Mouse (Mus musculus) lung, embryonic 16.5 days (tissue): ENCODE measurements around the gene Ormdl2. TPM values are rescaled to one million over a fixed set of nuclear protein-coding genes. Genes with fewer than 3 reads are reported as not detected.

Experiments
- ATAC-seq: fragments of 200-750 bp; cut with Nextera tagmentation; 2 replicates; pipeline ENCODE4 v1.8.0; 2017; ENCODE audit warnings: low read depth, mild to moderate bottlenecking, moderate library complexity
- H3K27ac ChIP-seq: fragments of 300-500 bp; sonication (generic); 2 replicates; pipeline ENCODE4 v1.5.1; 2014; ENCODE audit warnings: mild to moderate bottlenecking, control low read depth, low read length
- H3K27me3 ChIP-seq: fragments of 300-500 bp; sonication (generic); 2 replicates; pipeline ENCODE4 v1.6.1; 2014; ENCODE audit warnings: low read depth, low read length, mixed read lengths; ENCODE audit not compliant: control insufficient read depth, insufficient read depth
- H3K36me3 ChIP-seq: fragments of 300-500 bp; sonication (generic); 2 replicates; pipeline ENCODE4 v1.6.1; 2014; ENCODE audit warnings: low read length; ENCODE audit not compliant: control insufficient read depth, insufficient read depth
- H3K4me1 ChIP-seq: fragments of 300-500 bp; sonication (generic); replicated peaks from 2 replicates; pipeline ENCODE4 v1.6.1; 2014; ENCODE audit warnings: low read length, mixed read lengths; ENCODE audit not compliant: control insufficient read depth, insufficient read depth
- H3K4me2 ChIP-seq: fragments of 300-500 bp; sonication (generic); 2 replicates; pipeline ENCODE4 v1.6.1; 2014; ENCODE audit warnings: low read depth, low read length, control low read depth
- H3K4me3 ChIP-seq: fragments of 300-500 bp; sonication (generic); 2 replicates; pipeline ENCODE4 v1.5.1; 2014; ENCODE audit warnings: mild to moderate bottlenecking, low read length, control low read depth
- H3K9ac ChIP-seq: fragments of 300-500 bp; sonication (generic); 2 replicates; pipeline ENCODE4 v1.6.1; 2014; ENCODE audit warnings: low read length, control low read depth
- H3K9me3 ChIP-seq: fragments of 300-500 bp; sonication (generic); 2 replicates; pipeline ENCODE4 v1.6.1; 2016; ENCODE audit warnings: low read length; ENCODE audit not compliant: control insufficient read depth
- WGBS: fragments of 180-500 bp; shearing (Covaris S2); extraction: QIAGEN DNeasy Blood & Tissue Kit; methylation state at CpG from one replicate; pipeline ENCODE4 v1.1.7; 2014; 5-methylcytosine and 5-hydroxymethylcytosine counted together
- polyA plus RNA-seq: library from polyadenylated mRNA; unstranded; fragments of >200 nt; fragmentation: Nextera tagmentation; extraction: Ambion mirVana; gene quantifications from 2 replicates; pipeline ENCODE4 v1.2.1, GENCODE M21; 2015

The Ormdl2 gene
- polyA plus RNA-seq, 1 experiment from 2014 or later: 76.6 TPM

- Histone ChIP-seq H3K27me3 (no peaks in the 10 kb centered on the region), H3K4me1 (no peaks in the 10 kb centered on the region), H3K27ac (no peak overlapping the region), H3K4me3 (no peak overlapping the region), H3K9ac (no peak overlapping the region), H3K9me3 (no peaks in the 10 kb centered on the region), H3K4me2 (no peak overlapping the region), H3K36me3 (peaks cover 7% of the 10 kb centered on the region)
- 81% methylated on average over 5 of the region's 5 CpGs for WGBS
- no peak for ATAC-seq
Observed at GRCm38 (mm10) chr10:128794391-128794790, 27.1 kb downstream of the Ormdl2 start.

- H3K27me3 ChIP-seq: no peaks in the 10 kb centered on the region
- no peak for ATAC-seq
- H3K27ac ChIP-seq: no peak overlapping the region
- H3K4me3 ChIP-seq: no peak overlapping the region
- H3K4me1 ChIP-seq: no peaks in the 10 kb centered on the region
- no peaks in the 10 kb centered on the region for H3K36me3 ChIP-seq
- no peak overlapping the region for H3K9ac ChIP-seq
- H3K4me2 ChIP-seq: no peak overlapping the region
- 100% methylated on average over 1 of the region's 1 CpGs for WGBS
- no peaks in the 10 kb centered on the region for H3K9me3 ChIP-seq
Observed at GRCm38 (mm10) chr10:128793258-128793657, 28.2 kb downstream of the Ormdl2 start.

- no peak overlapping the region for H3K4me3 ChIP-seq
- H3K27me3 ChIP-seq: no peaks in the 10 kb centered on the region
- H3K27ac ChIP-seq: no peak overlapping the region
- H3K9me3 ChIP-seq: no peaks in the 10 kb centered on the region
- no peaks in the 10 kb centered on the region for H3K36me3 ChIP-seq
- H3K4me2 ChIP-seq: no peak overlapping the region
- ATAC-seq: no peak
- no peak overlapping the region for H3K9ac ChIP-seq
- H3K4me1 ChIP-seq: no peaks in the 10 kb centered on the region
Observed at GRCm38 (mm10) chr10:128792041-128792440, 29.4 kb downstream of the Ormdl2 start.

- Histone ChIP-seq H3K9ac (peak within 1 kb of the TSS; percentile 62), H3K36me3 (no peaks in the 10 kb centered on the region), H3K4me1 (no peaks in the 10 kb centered on the region), H3K9me3 (no peaks in the 10 kb centered on the region), H3K4me2 (peak within 1 kb of the TSS; percentile 43), H3K27ac (0 out of 2 replicates have a peak within 1 kb of the TSS, but pooled peaks have one; percentile 37), H3K4me3 (peak within 1 kb of the TSS; percentile 41), H3K27me3 (no peaks in the 10 kb centered on the region)
- ATAC-seq: peak; percentile 77
- WGBS: 69% methylated on average over 7 of the region's 7 CpGs
Observed at GRCm38 (mm10) chr10:128790398-128791124, 30.9 kb downstream of the Ormdl2 start, which contains the start of gene Mmp19. TSS of gene Mmp19 (plus strand) at chr10:128790910.

- Histone ChIP-seq H3K27ac (no peak overlapping the region), H3K4me2 (no peak overlapping the region), H3K27me3 (no peaks in the 10 kb centered on the region), H3K9ac (no peak overlapping the region), H3K36me3 (no peaks in the 10 kb centered on the region), H3K4me3 (no peak overlapping the region), H3K4me1 (peaks cover 16% of the 10 kb centered on the region), H3K9me3 (peaks cover 4% of the 10 kb centered on the region; the same call in 1 of the 2 replicates)
- 90% methylated on average over 1 of the region's 1 CpGs for WGBS
- ATAC-seq: no peak
Observed at GRCm38 (mm10) chr10:128780200-128780599, 41.2 kb downstream of the Ormdl2 start.

GRCm38 (mm10) chr10:128779011-128779795 is 42.2 kb downstream of the Ormdl2 start:
- ATAC-seq: peak; percentile 99
- Histone ChIP-seq H3K9ac (peak overlapping the region; percentile 24; the same call in 1 of the 2 replicates), H3K27ac (peak overlapping the region; percentile 94), H3K9me3 (peaks cover 4% of the 10 kb centered on the region; the same call in 1 of the 2 replicates), H3K36me3 (no peaks in the 10 kb centered on the region), H3K4me2 (peak overlapping the region; percentile 31), H3K27me3 (no peaks in the 10 kb centered on the region), H3K4me1 (peaks cover 16% of the 10 kb centered on the region), H3K4me3 (no peak overlapping the region)
- 18% methylated on average over 8 of the region's 8 CpGs for WGBS

GRCm38 (mm10) chr10:128778441-128778840 is 43.0 kb downstream of the Ormdl2 start:
- peak overlapping the region; percentile 94 for H3K27ac ChIP-seq
- H3K36me3 ChIP-seq: no peaks in the 10 kb centered on the region
- ATAC-seq: no peak
- WGBS: 87% methylated on average over 2 of the region's 2 CpGs
- peaks cover 16% of the 10 kb centered on the region for H3K4me1 ChIP-seq
- H3K9me3 ChIP-seq: no peaks in the 10 kb centered on the region
- H3K4me3 ChIP-seq: no peak overlapping the region
- H3K9ac ChIP-seq: 0 out of 2 replicates have a peak overlapping the region, but pooled peaks have one; percentile 24
- H3K4me2 ChIP-seq: no peak overlapping the region
- H3K27me3 ChIP-seq: no peaks in the 10 kb centered on the region

- ATAC-seq: no peak
- peaks cover 6% of the 10 kb centered on the region for H3K4me1 ChIP-seq
- no peaks in the 10 kb centered on the region for H3K27me3 ChIP-seq
- no peak overlapping the region for H3K4me3 ChIP-seq
- no peak overlapping the region for H3K9ac ChIP-seq
- peaks cover 2% of the 10 kb centered on the region; the same call in 1 of the 2 replicates for H3K36me3 ChIP-seq
- H3K4me2 ChIP-seq: no peak overlapping the region
- no peak overlapping the region for H3K27ac ChIP-seq
- 19% methylated on average over 5 of the region's 5 CpGs for WGBS
- H3K9me3 ChIP-seq: no peaks in the 10 kb centered on the region
Observed at GRCm38 (mm10) chr10:128773685-128774084, 47.8 kb downstream of the Ormdl2 start.

- Histone ChIP-seq H3K36me3 (peaks cover 2% of the 10 kb centered on the region; the same call in 1 of the 2 replicates), H3K4me1 (no peaks in the 10 kb centered on the region), H3K9ac (no peak overlapping the region), H3K27me3 (no peaks in the 10 kb centered on the region), H3K9me3 (no peaks in the 10 kb centered on the region), H3K27ac (no peak overlapping the region), H3K4me3 (no peak overlapping the region), H3K4me2 (no peak overlapping the region)
- ATAC-seq: no peak
- 79% methylated on average over 2 of the region's 2 CpGs for WGBS
Observed at GRCm38 (mm10) chr10:128772895-128773294, 48.5 kb downstream of the Ormdl2 start.
